ENCODE assay signal across 11 mouse cellular contexts in the genomic region with DNA sequence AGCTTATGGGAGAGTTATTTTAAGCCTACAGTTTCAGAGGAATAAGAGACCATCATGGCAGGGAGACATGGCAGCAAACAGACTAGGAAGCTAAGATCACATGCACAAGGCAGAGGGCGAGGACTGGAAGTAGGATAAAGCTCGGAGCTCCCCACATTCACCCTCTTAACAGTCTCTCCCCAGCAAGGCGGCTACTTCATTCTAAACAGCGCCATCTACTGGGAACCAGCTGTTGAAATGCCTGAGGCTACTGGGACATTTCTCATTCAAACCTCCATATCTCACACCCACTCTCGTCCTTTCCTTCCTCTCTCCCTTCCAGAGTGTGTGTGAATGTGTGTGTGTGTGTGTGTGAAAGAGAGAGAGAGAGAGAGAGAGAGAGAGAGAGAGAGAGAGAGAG.
DNase-seq lines count a peak whose midpoint lies in the region; ATAC-seq and TF ChIP-seq lines count a peak whose summit lies in the region.
"Had no signal": no experiment of that assay in that cellular context is flagged by ENCODE, and none has a peak within 500 bp of the region (broad histone marks: within the 10 kb centered on the region; RNA-seq: fewer than 3 reads in every experiment).

No protein-coding gene starts in this region.

- no peak overlapping the region for H3K9ac ChIP-seq in neural tube, embryonic 14.5 days (replicated peaks; ENCODE audit: low read depth, low read length)

- H3K36me3 ChIP-seq in neural tube, embryonic 14.5 days (ENCODE audit: control insufficient read depth, insufficient read depth, low read length): no peaks in the 10 kb centered on the region

- H3K27ac ChIP-seq in gastrocnemius, adult 2 months: no peak overlapping the region
- H3K27ac ChIP-seq in neural tube, embryonic 14.5 days (ENCODE audit: low read depth, low read length): no peak overlapping the region

- ATAC-seq in neural tube, embryonic 14.5 days (ENCODE audit: low read depth): peak; percentile 46; the same call in 1 of the 2 replicates
- no peak for ATAC-seq in inflammation-experienced regulatory T-cells, adult 6 months

- no peaks in the 10 kb centered on the region for H3K9me3 ChIP-seq in neural tube, embryonic 14.5 days (ENCODE audit: control insufficient read depth, low read length)

- no peak for TF ChIP-seq POLR2A in brain, embryonic 14.5 days (IDR thresholded peaks at IDR 0.05; ENCODE audit: borderline replicate concordance, extremely low read depth, insufficient read depth, insufficient read length, poor library complexity, severe bottlenecking)

- no peak overlapping the region for H3K4me2 ChIP-seq in neural tube, embryonic 14.5 days (ENCODE audit: low read depth, low read length)

- no peak for DNase-seq in gastrocnemius, adult 2 months
- DNase-seq in gastrocnemius, postnatal 25 days: no peak
- peak; percentile 1 for DNase-seq in lung, postnatal 36 days
- DNase-seq in lung, postnatal 10 days: no peak
- DNase-seq in brain, embryonic 14.5 days (ENCODE audit: low read depth): peak; percentile 65
- DNase-seq in spleen, postnatal 10 days (ENCODE audit: low spot score in 2 of 2): no peak
- DNase-seq: gastrocnemius, postnatal 14 days; right cerebral cortex, postnatal 4 days; thymus, postnatal 4 days had no signal

- intact Hi-C loops in gastrocnemius, adult 2 months (cut with DNase I): no loop called here

- H3K4me1 ChIP-seq in neural tube, embryonic 14.5 days (ENCODE audit: control insufficient read depth, insufficient read depth, low read length): no peaks in the 10 kb centered on the region

- no peaks in the 10 kb centered on the region for H3K27me3 ChIP-seq in neural tube, embryonic 14.5 days (ENCODE audit: control insufficient read depth, insufficient read depth, low read length)

- 7% methylated on average over 5 of the region's 5 CpGs for WGBS in neural tube, embryonic 14.5 days

- peak; percentile 46; the same call in 1 of the 2 replicates for TF ChIP-seq CTCF in gastrocnemius, adult 2 months (IDR thresholded peaks at IDR 0.05)
- TF ChIP-seq CTCF in brain, embryonic 14.5 days (IDR thresholded peaks at IDR 0.05; ENCODE audit: borderline replicate concordance, extremely low read depth, insufficient read depth, insufficient read length): peak; percentile 62; the same call in 1 of the 2 replicates

- H3K4me3 ChIP-seq in gastrocnemius, adult 2 months: no peak overlapping the region
- H3K4me3 ChIP-seq in neural tube, embryonic 14.5 days (ENCODE audit: low read depth, low read length): no peak overlapping the region

Comparison
In these comparisons a context has a peak if more than half of its experiments do, and no peak if none do; other contexts are left out.
1. DNase-seq: peak in lung, postnatal 36 days (single experiment) and brain, embryonic 14.5 days (single experiment); none in gastrocnemius, adult 2 months (single experiment), gastrocnemius, postnatal 25 days (single experiment), lung, postnatal 10 days (single experiment) and spleen, postnatal 10 days (0 of 2).